Mouse (Mus musculus): ENCODE measurements around the gene Rit1. TPM values are rescaled to one million over a fixed set of nuclear protein-coding genes. Genes with fewer than 3 reads are reported as not detected.
"Not testable (repeated sequence)": the region's sequence is repeated elsewhere in the genome, so short reads cannot be mapped to it uniquely, and the experiment has no call there.

Gene Rit1
- polyA plus RNA-seq, 1 experiment: 45.2 TPM

DNA sequence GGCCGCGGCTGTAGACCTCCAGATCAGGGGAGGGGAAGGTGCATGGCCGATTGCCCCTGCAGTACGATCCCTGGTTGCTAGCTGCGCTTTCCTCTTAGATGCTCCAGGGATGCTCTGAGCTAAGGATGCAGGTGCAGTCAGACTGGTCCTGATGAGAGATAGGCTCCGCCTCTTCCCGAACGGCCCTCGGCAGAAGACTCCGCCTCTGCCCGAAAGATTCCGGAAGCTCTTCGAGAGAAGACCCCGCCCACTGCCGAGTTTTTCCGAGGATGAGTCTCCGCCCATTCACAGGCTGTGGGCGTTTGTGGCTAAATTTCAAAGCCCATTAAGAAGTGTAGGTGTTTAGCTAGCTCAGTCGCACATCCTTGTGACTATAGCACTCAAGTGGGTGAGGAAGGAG is 55.8 kb downstream of the Rit1 start:
- TF ChIP-seq POLR2A (IDR thresholded peaks at IDR 0.05; ENCODE audit: borderline replicate concordance, extremely low read depth, insufficient read depth, insufficient read length, poor library complexity, severe bottlenecking): peak; percentile 35; the same call in 1 of the 2 replicates
- peak; percentile 96 for DNase-seq (ENCODE audit: low read depth)

DNA sequence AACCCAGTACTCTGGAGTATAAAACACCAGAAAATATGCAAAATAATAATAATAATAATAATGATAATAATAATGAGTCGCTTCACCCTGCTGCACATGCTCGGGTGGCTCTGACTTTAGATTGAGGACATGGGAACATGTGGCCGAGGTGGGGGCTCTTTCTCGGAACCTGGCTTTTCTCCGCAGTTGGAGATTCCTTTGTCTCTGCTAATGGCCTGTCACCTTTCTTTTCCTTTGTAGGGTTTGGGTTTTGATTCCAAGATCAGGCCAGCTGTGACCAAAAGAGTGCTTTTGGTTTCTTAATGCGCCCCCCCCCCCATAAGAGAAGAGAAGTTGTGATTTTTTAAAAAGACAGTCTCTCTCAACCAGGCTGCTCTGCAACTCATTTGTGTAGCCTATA is 56.5 kb downstream of the Rit1 start:
- not testable (repeated sequence) for DNase-seq (ENCODE audit: low read depth)

DNA sequence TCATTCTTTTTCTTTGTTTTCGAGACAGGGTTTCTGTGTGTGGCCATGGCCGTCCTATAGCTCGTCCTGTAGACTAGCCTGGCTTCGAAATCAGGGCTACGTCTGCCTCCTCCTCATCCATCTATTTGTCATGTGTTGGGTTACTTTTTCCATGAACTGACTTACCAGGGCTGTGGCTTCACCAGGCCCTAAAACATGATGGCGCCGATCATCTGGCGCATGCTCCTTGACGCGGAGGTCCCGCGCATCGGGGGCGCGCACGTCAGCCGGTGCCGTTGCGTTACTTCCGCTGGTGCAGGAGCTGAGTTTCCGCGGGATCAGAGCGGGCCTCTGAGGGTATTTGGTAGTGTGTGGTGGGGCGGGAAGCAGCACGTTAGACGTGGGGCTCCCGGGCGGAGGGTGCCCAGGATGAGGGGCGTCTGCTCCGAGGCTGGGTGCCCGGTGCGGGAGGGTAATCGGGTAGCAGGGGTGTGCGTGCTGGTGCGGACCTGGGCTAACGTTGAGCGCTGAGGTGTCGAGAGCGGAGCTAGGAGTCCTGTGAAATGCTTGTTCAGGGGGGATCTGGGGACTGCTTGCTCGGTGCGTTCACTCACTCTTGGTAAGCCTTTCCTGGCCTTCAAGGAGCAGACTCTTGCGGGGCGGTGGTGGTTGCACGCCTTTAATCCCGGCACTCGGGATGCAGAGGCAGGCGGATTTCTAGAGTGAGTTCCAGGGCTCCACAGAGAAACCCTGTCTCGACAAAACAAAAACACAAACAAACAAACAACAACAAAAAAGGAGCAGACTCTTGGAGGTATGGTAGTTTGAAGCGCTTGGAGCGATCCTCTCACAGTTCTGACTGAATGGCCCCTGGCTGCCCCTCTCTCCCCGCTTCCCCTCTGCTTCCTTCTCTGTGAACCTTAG is 58.6 kb downstream of the Rit1 start, which contains the start of gene Syt11:
Gene Syt11 (minus strand): TSS at position 226 of the 903 bp plus-strand sequence.
- peak; percentile 53 for DNase-seq (ENCODE audit: low read depth)

Other genes starting within 250 kb of the Rit1 start
- gene Lmna, start 206.9 kb upstream of the Rit1 start, polyA plus RNA-seq (2012; rRNA removed): 33.2 and 39.5 TPM in 2 replicates
- 93.2 and 103 TPM in 2 replicates for gene Mex3a, start 184.4 kb upstream of the Rit1 start, polyA plus RNA-seq (2012; rRNA removed)
- gene Rab25, start 168.5 kb upstream of the Rit1 start, polyA plus RNA-seq (2012; rRNA removed): 1.7 and 2.4 TPM in 2 replicates
- 121 and 122 TPM in 2 replicates for gene Lamtor2, start 163.8 kb upstream of the Rit1 start, polyA plus RNA-seq (2012; rRNA removed)
- gene Ubqln4, start 163.1 kb upstream of the Rit1 start, polyA plus RNA-seq (2012; rRNA removed): 108 and 113 TPM in 2 replicates
- 170 and 185 TPM in 2 replicates for gene Ssr2, start 141.0 kb upstream of the Rit1 start, polyA plus RNA-seq (2012; rRNA removed)
- 106 and 137 TPM in 2 replicates for gene Arhgef2, start 110.9 kb upstream of the Rit1 start, polyA plus RNA-seq (2012; rRNA removed)
- gene Rxfp4, start 63.7 kb upstream of the Rit1 start, polyA plus RNA-seq (2012; rRNA removed): not detected in 2 replicates
- 115 and 169 TPM in 2 replicates for gene Khdc4, start 31.0 kb upstream of the Rit1 start, polyA plus RNA-seq (2012; rRNA removed)
- 149 and 165 TPM in 2 replicates for gene Syt11, start 58.3 kb downstream of the Rit1 start, polyA plus RNA-seq (2012; rRNA removed)
- gene Gon4l, start 118.4 kb downstream of the Rit1 start, polyA plus RNA-seq (2012; rRNA removed): 25.6 and 38.4 TPM in 2 replicates
- 45.9 and 59.1 TPM in 2 replicates for gene Msto1, start 197.2 kb downstream of the Rit1 start, polyA plus RNA-seq (2012; rRNA removed)
- gene Ash1l, start 233.8 kb downstream of the Rit1 start, polyA plus RNA-seq (2012; rRNA removed): 19.1 and 25.1 TPM in 2 replicates
- gene Dap3, start 234.3 kb downstream of the Rit1 start, polyA plus RNA-seq (2012; rRNA removed): 75.2 and 86.7 TPM in 2 replicates